Mouse (Mus musculus) adipocyte (in vitro differentiated cells): ENCODE measurements around the gene Bet1l.

Experiments used
- DNase-seq: peaks from one replicate; pipeline ENCODE4 v3.0.0-alpha.2; 2016; ENCODE audit warnings: low spot score

The Bet1l gene

GRCm38 (mm10) chr7:140858746-140859145 is 1.4 kb upstream of the Bet1l start:
- DNase-seq = no peak

GRCm38 (mm10) chr7:140856785-140857549 is 410 bp downstream of the Bet1l start, which contains the start of gene Ric8a:
TSS of gene Ric8a (plus strand) at chr7:140856957.
- DNase-seq = peak; percentile 83

GRCm38 (mm10) chr7:140855860-140856784 is 1.3 kb downstream of the Bet1l start, which contains the start of gene Gm45785:
TSS of gene Gm45785 (minus strand) at chr7:140856331.
- peak; percentile 91 for DNase-seq

- DNase-seq = no peak
These were observed 2.2 kb downstream of the Bet1l start for GRCm38 (mm10) chr7:140855181-140855580.

GRCm38 (mm10) chr7:140854483-140854882 is 2.9 kb downstream of the Bet1l start:
- no peak for DNase-seq

GRCm38 (mm10) chr7:140853386-140853785 is 4.0 kb downstream of the Bet1l start:
- peak; percentile 14 for DNase-seq

GRCm38 (mm10) chr7:140851916-140852315 is 5.5 kb downstream of the Bet1l start:
- DNase-seq = no peak

GRCm38 (mm10) chr7:140848591-140848990 is 8.8 kb downstream of the Bet1l start:
- DNase-seq = no peak

GRCm38 (mm10) chr7:140847755-140848580 is 9.4 kb downstream of the Bet1l start, which contains the start of gene Odf3:
TSS of gene Odf3 (plus strand) at chr7:140847805.
- peak; percentile 60 for DNase-seq

GRCm38 (mm10) chr7:140846676-140847075 is 10.7 kb downstream of the Bet1l start:
- no peak for DNase-seq

GRCm38 (mm10) chr7:140845683-140846082 is 11.7 kb downstream of the Bet1l start:
- no peak for DNase-seq

GRCm38 (mm10) chr7:140844905-140845665 is 12.3 kb downstream of the Bet1l start, which contains the start of gene Scgb1c1:
TSS of gene Scgb1c1 (plus strand) at chr7:140845547.
- peak; percentile 89 for DNase-seq

GRCm38 (mm10) chr7:140843806-140844205 is 13.6 kb downstream of the Bet1l start:
- no peak for DNase-seq

GRCm38 (mm10) chr7:140840750-140841735 is 16.3 kb downstream of the Bet1l start:
- no peak for DNase-seq

GRCm38 (mm10) chr7:140839556-140839955 is 17.8 kb downstream of the Bet1l start:
- no peak for DNase-seq

GRCm38 (mm10) chr7:140836243-140837115 is 20.9 kb downstream of the Bet1l start:
- DNase-seq = no peak

GRCm38 (mm10) chr7:140835758-140836087 is 21.7 kb downstream of the Bet1l start:
- no peak for DNase-seq

GRCm38 (mm10) chr7:140834968-140835757 is 22.2 kb downstream of the Bet1l start, which contains the start of gene Urah:
TSS of gene Urah (plus strand) at chr7:140835018.
- DNase-seq = no peak
